In genomic region chr17:28279780-28280422, GRCm38 (mm10) we compare ENCODE assay signal across 8 mouse cellular contexts. TPM values are rescaled to one million over a fixed set of nuclear protein-coding genes. Genes with fewer than 3 reads are reported as not detected.
DNase-seq lines count a peak whose midpoint lies in the region; ATAC-seq and TF ChIP-seq lines count a peak whose summit lies in the region.

No protein-coding gene starts in this region.

- ATAC-seq in forebrain, postnatal 0 days = no peak

- no peaks in the 10 kb centered on the region for H3K27me3 ChIP-seq in forebrain, postnatal 0 days (ENCODE audit: insufficient read depth, low read length)

- no peak overlapping the region for H3K4me2 ChIP-seq in forebrain, postnatal 0 days (ENCODE audit: low read depth)

- intact Hi-C loops in gastrocnemius, adult 2 months (cut with DNase I) = loop anchor here (5.0 kb wide), 1 partner anchor 43 kb away; no protein-coding TSS in a partner anchor

- DNase-seq in ovary, adult 18-20 months (ENCODE audit: low spot score) = peak; percentile 37
- no peak for DNase-seq in ovary, postnatal 10 days (ENCODE audit: low spot score)
- peak; percentile 92 for DNase-seq in gastrocnemius, adult 2 months
- peak; percentile 90 for DNase-seq in kidney, adult 8-10 months
- peak; percentile 74 for DNase-seq in lung, postnatal 10 days
- DNase-seq in layer of hippocampus, adult 11-12 months (ENCODE audit: low spot score) = no peak
- no peak for DNase-seq in forebrain, postnatal 0 days
- DNase-seq in frontal cortex, postnatal 10 days (ENCODE audit: low spot score in 2 of 2) = no peak

- H3K36me3 ChIP-seq in forebrain, postnatal 0 days (ENCODE audit: insufficient read depth) = no peaks in the 10 kb centered on the region

- H3K9ac ChIP-seq in forebrain, postnatal 0 days = no peak overlapping the region

- no peaks in the 10 kb centered on the region for H3K9me3 ChIP-seq in forebrain, postnatal 0 days (ENCODE audit: low read length)

- H3K27ac ChIP-seq in gastrocnemius, adult 2 months = peak overlapping the region; percentile 88
- H3K27ac ChIP-seq in forebrain, postnatal 0 days (ENCODE audit: low read depth, low read length) = no peak overlapping the region

- no peaks in the 10 kb centered on the region for H3K4me1 ChIP-seq in forebrain, postnatal 0 days (ENCODE audit: insufficient read depth)

- 67% methylated on average over 15 of the region's 15 CpGs for WGBS in forebrain, postnatal 0 days

- TF ChIP-seq CTCF in gastrocnemius, adult 2 months (IDR thresholded peaks at IDR 0.05) = no peak
- TF ChIP-seq CTCF in forebrain, postnatal 0 days (IDR thresholded peaks at IDR 0.05; ENCODE audit: low read depth) = no peak

- peak overlapping the region; percentile 21; the same call in 1 of the 2 replicates for H3K4me3 ChIP-seq in gastrocnemius, adult 2 months
- H3K4me3 ChIP-seq in forebrain, postnatal 0 days (ENCODE audit: low read depth, low read length) = no peak overlapping the region

RNA-seq across cellular contexts. Expression of gene Fance, which starts 33.4 kb away (rescaled TPM):
- total RNA-seq in gastrocnemius, adult 2 months (2021) = 10 to 100 TPM in 1 of 2 experiments, 1 to 10 TPM in 1; 9.4 to 11.2 TPM
- total RNA-seq in forebrain, postnatal 0 days (2014; rRNA removed) = 32.5 and 35.2 TPM in 2 replicates
- 31.2 and 31.4 TPM in 2 replicates for polyA plus RNA-seq in forebrain, postnatal 0 days (2015; fragmentation: Nextera tagmentation; extraction: Ambion mirVana)

RNA-seq across cellular contexts. Expression of gene Ppard, which starts 47.4 kb away (rescaled TPM):
- 10 to 100 TPM; 29.1 to 30.7 TPM for total RNA-seq in gastrocnemius, adult 2 months (2021)
- 5.4 and 7.9 TPM in 2 replicates for total RNA-seq in forebrain, postnatal 0 days (2014; rRNA removed)
- polyA plus RNA-seq in forebrain, postnatal 0 days (2015; fragmentation: Nextera tagmentation; extraction: Ambion mirVana) = 0.92 and 1.3 TPM in 2 replicates

RNA-seq across cellular contexts. Expression of gene Rpl10a, which starts 48.4 kb away (rescaled TPM):
- 100 to 1,000 TPM; 382 to 410 TPM for total RNA-seq in gastrocnemius, adult 2 months (2021)
- 1,161 and 1,582 TPM in 2 replicates for total RNA-seq in forebrain, postnatal 0 days (2014; rRNA removed)
- polyA plus RNA-seq in forebrain, postnatal 0 days (2015; fragmentation: Nextera tagmentation; extraction: Ambion mirVana) = 366 and 462 TPM in 2 replicates

Comparison
In these comparisons a context has a peak if more than half of its experiments do, and no peak if none do; other contexts are left out.
1. DNase-seq: peak in ovary, adult 18-20 months (single experiment), gastrocnemius, adult 2 months (single experiment), kidney, adult 8-10 months (2 of 2) and lung, postnatal 10 days (single experiment); none in ovary, postnatal 10 days (single experiment), layer of hippocampus, adult 11-12 months (single experiment), forebrain, postnatal 0 days (single experiment) and frontal cortex, postnatal 10 days (0 of 2).